8 mouse cellular contexts compared by ENCODE assay signal in the genomic region with DNA sequence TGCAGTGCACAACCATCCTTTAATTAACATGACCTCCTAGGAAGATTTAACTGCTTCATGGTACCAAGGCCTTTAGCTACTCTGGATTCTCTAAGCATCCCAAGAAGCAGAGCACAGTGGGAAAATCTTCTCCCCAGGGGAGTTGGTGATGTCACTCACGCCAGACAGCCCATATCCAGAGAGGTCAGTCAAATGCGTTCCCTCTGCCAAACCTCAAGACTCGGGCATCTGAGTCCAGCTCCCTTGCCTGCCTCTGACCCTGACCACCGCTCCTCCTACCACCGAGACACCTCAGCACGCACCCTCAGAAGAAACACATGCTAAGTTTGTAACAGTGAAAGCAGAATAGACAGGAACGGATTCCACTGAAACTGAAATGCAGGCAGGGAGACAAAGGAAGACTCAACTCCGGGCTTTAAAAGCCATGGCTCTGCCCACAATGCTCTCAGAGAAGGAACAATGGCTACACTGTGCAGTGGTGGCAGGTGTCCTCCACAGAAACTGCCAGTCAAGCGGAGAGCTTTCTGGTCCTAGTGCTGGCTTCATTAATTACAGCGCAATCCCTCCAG.
DNase-seq lines count a peak whose midpoint lies in the region; ATAC-seq and TF ChIP-seq lines count a peak whose summit lies in the region.

No protein-coding gene starts in this region.

- ATAC-seq in forebrain, embryonic 15.5 days (replicated peaks) = peak; percentile 75
- ATAC-seq in midbrain, embryonic 15.5 days (replicated peaks) = peak; percentile 74

- H3K4me3 ChIP-seq in layer of hippocampus, adult 2 months = peak overlapping the region; percentile 8; the same call in 1 of the 2 replicates
- no peak overlapping the region for H3K4me3 ChIP-seq in cortical plate, adult 2 months (ENCODE audit: insufficient read depth, low read length)
- no peak overlapping the region for H3K4me3 ChIP-seq in forebrain, embryonic 15.5 days
- no peak overlapping the region for H3K4me3 ChIP-seq in midbrain, embryonic 15.5 days

- peaks cover 5% of the 10 kb centered on the region; the same call in 1 of the 2 replicates for H3K4me1 ChIP-seq in cortical plate, adult 2 months (ENCODE audit: control insufficient read depth, insufficient read depth, low read length)
- peaks cover 10% of the 10 kb centered on the region for H3K4me1 ChIP-seq in forebrain, embryonic 15.5 days
- peaks cover 22% of the 10 kb centered on the region for H3K4me1 ChIP-seq in midbrain, embryonic 15.5 days

- H3K27ac ChIP-seq in layer of hippocampus, adult 2 months = peak overlapping the region; percentile 79
- H3K27ac ChIP-seq in cortical plate, adult 2 months (ENCODE audit: insufficient read depth, low read length) = peak overlapping the region; percentile 61
- H3K27ac ChIP-seq in forebrain, embryonic 15.5 days (replicated peaks) = peak overlapping the region; percentile 55
- peak overlapping the region; percentile 69 for H3K27ac ChIP-seq in midbrain, embryonic 15.5 days

- 0 out of 2 replicates have a peak, but pooled peaks cover 5% of the 10 kb centered on the region for H3K9me3 ChIP-seq in forebrain, embryonic 15.5 days
- no peaks in the 10 kb centered on the region for H3K9me3 ChIP-seq in midbrain, embryonic 15.5 days

- peak overlapping the region; percentile 11; the same call in 1 of the 2 replicates for H3K4me2 ChIP-seq in forebrain, embryonic 15.5 days (replicated peaks)
- H3K4me2 ChIP-seq in midbrain, embryonic 15.5 days = peak overlapping the region; percentile 10; the same call in 1 of the 2 replicates

- H3K36me3 ChIP-seq in forebrain, embryonic 15.5 days = no peaks in the 10 kb centered on the region
- no peaks in the 10 kb centered on the region for H3K36me3 ChIP-seq in midbrain, embryonic 15.5 days (replicated peaks)

- 5% methylated on average over 10 of the region's 10 CpGs for WGBS in forebrain, embryonic 15.5 days
- 7% methylated on average over 10 of the region's 10 CpGs for WGBS in midbrain, embryonic 15.5 days

- no peaks in the 10 kb centered on the region for H3K27me3 ChIP-seq in forebrain, embryonic 15.5 days
- no peaks in the 10 kb centered on the region for H3K27me3 ChIP-seq in midbrain, embryonic 15.5 days (replicated peaks)

- TF ChIP-seq CTCF in layer of hippocampus, adult 2 months (conservative IDR thresholded peaks at IDR 0.05) = 0 out of 2 replicates have a peak, but pooled peaks have one; percentile 15
- TF ChIP-seq CTCF in cortical plate, adult 2 months (IDR thresholded peaks at IDR 0.05; ENCODE audit: extremely low read depth, insufficient read depth, low read length) = no peak

- no peak overlapping the region for H3K9ac ChIP-seq in forebrain, embryonic 15.5 days (replicated peaks)
- no peak overlapping the region for H3K9ac ChIP-seq in midbrain, embryonic 15.5 days

- TF ChIP-seq POLR2A in cortical plate, adult 2 months (IDR thresholded peaks at IDR 0.05; ENCODE audit: extremely low read depth, insufficient read depth, low read length) = no peak

- peak in 1 of 2 experiments; percentile 27 for DNase-seq in layer of hippocampus, adult 2 months (ENCODE audit: low spot score in 2 of 2)
- no peak for DNase-seq in layer of hippocampus, postnatal 10 days (ENCODE audit: low spot score in 2 of 2)
- no peak for DNase-seq in ovary, postnatal 10 days (ENCODE audit: low spot score)
- no peak for DNase-seq in spleen, adult 12 weeks (ENCODE audit: low spot score)
- DNase-seq in right cerebral cortex, postnatal 25 days = no peak
